Mouse (Mus musculus) layer of hippocampus, postnatal 14 days (tissue): ENCODE results near the gene Mamstr. TPM values are rescaled to one million over a fixed set of nuclear protein-coding genes. Genes with fewer than 3 reads are reported as not detected.

Source experiments
- DNase-seq, 2 experiments: peaks; one replicate each; pipeline ENCODE4 v3.0.0; 2021 to 2022; ENCODE audit warnings: low spot score in 2 of 2, mixed read lengths in 1 of 2
- total RNA-seq, 2 experiments: library from RNA; stranded (reverse); gene quantifications; 2 replicates each; pipeline ENCODE4 v1.2.3; 2021

The Mamstr gene
- total RNA-seq, 2 experiments from 2014 or later = 1.7 to 1.8 TPM

DNA sequence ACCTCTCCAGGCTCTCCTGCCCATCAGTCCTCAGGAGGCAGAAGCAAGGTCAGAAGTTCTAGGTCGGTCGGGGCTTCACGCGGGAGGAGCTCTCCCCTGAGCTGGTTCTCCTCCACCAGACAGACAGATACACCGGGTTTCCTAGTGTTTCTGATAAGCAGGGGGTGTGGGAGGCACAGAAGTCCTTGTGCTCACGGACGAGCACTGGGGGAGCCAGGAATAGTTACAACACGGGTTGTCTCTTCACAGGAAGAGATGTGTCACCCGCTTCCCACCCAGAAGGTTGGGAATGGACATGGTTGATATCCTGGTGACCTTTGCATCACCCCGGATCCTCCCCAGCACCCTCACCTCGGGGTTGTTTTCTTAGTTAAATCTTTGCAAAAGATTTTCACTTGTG lies 50.0 kb downstream of the Mamstr start:
- DNase-seq = no peak

DNA sequence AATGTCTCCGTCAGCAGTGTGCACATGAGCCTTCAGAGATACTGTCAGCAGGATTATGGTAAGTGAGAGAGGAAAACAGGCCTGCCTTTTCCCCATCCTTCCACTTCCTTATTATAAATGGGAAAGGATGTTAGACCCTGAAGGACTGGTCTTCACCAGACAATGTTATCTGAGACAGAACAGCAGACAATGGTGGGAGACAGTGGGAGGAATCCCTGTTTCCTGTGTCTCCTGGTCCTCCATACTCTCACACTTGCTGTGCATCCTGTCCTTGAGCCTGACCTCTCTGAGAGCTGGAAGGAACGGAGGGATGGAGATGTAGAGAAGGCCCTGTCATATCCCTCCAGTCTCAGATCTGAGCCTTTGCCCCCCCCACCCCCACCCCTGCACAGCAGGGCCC lies 52.6 kb downstream of the Mamstr start:
- DNase-seq = no peak

DNA sequence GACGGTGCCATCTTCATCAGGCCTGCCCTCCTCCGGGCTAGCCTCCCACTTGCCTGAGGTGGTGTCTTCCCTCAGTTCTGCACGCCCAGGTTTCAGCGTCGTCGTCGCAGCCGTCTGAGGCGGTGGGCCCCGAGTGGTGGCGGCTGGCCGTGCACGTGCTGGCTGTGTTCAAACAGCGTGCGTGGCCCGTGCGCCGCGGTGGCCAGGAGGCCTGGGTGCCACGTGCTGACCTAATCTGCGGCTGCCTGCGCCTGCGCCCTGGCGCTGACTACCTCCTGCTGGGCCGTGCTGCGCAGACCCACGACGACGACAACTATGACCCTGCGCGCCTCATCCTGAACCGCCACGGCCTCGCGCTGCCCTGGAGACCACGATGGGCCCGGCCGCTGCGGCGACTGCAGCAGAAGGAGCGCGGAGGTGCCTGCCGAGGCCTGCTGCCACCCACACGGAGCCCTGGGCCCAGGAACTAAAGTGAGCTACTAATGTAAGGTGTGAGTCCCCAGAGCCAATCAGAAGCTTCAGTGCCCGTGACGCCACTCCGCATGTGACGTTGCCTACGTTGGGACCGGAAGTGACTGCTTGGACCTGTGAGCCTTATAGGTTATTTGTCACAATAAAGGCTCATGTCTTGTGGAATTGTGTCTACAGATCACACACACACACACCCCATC lies 54.3 kb downstream of the Mamstr start, which contains the start of gene Sec1:
TSS of gene Sec1 (minus strand) at position 482 of the 671 bp plus-strand sequence.
- no peak for DNase-seq

DNA sequence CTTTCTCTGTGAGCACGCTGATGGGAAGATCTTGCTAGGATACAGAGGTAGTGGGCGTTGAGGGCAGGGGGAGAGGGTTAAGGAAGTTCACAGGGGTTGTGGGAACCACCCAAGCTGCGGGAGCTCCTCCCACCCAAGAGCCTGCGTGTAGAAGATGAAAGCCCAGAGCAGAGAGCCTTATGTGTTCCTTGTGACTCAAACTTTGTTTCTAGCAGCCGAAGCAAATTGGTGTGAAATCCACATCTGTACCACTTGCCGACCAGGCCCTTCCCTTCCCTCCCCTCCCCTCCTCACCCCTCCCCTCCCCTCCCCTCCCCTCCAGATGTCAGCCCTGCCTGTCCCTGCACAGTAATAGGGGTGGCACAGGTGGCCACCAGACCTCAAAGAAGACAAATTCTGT lies 55.3 kb downstream of the Mamstr start:
- DNase-seq = no peak

Other genes starting within 250 kb of the Mamstr start
- gene Snrnp70, start 244.2 kb upstream of the Mamstr start, total RNA-seq = 100 to 1,000 TPM; 386 to 456 TPM
- not detected for gene Kcna7, start 234.3 kb upstream of the Mamstr start, total RNA-seq
- under 1 TPM in 1 of 2 experiments, not detected in 1; 0.31 TPM for gene Ntf5, start 226.3 kb upstream of the Mamstr start, total RNA-seq
- under 1 TPM in 1 of 2 experiments, not detected in 1; 0.69 TPM for gene Lhb, start 219.2 kb upstream of the Mamstr start, total RNA-seq
- gene Gys1, start 205.1 kb upstream of the Mamstr start, total RNA-seq = 10 to 100 TPM; 17.7 to 18.7 TPM
- 10 to 100 TPM; 30.4 to 45.0 TPM for gene Ruvbl2, start 201.9 kb upstream of the Mamstr start, total RNA-seq
- gene Ftl1, start 180.1 kb upstream of the Mamstr start, total RNA-seq = 100 to 1,000 TPM; 300 to 331 TPM
- 10 to 100 TPM; 90.2 to 90.6 TPM for gene Bax, start 173.1 kb upstream of the Mamstr start, total RNA-seq
- not detected for gene Tulp2, start 158.1 kb upstream of the Mamstr start, total RNA-seq
- gene Gm45808, start 153.2 kb upstream of the Mamstr start, total RNA-seq = under 1 TPM; 0.57 to 0.62 TPM
- 1 to 10 TPM; 2.8 TPM for gene Dhdh, start 151.2 kb upstream of the Mamstr start, total RNA-seq
- 100 to 1,000 TPM in 1 of 2 experiments, 10 to 100 TPM in 1; 97.1 to 109 TPM for gene Nucb1, start 129.6 kb upstream of the Mamstr start, total RNA-seq
- gene Ppp1r15a, start 113.7 kb upstream of the Mamstr start, total RNA-seq = 10 to 100 TPM; 27.8 to 29.5 TPM
- gene Plekha4, start 113.6 kb upstream of the Mamstr start, total RNA-seq = 1 to 10 TPM in 1 of 2 experiments, under 1 TPM in 1; 0.83 to 1.5 TPM
- gene Hsd17b14, start 85.1 kb upstream of the Mamstr start, total RNA-seq = not detected
- 10 to 100 TPM; 21.4 to 27.2 TPM for gene Bcat2, start 69.8 kb upstream of the Mamstr start, total RNA-seq
- gene Fgf21, start 24.5 kb upstream of the Mamstr start, total RNA-seq = not detected
- gene Fut1, start 22.7 kb upstream of the Mamstr start, total RNA-seq = not detected
- gene Izumo1, start 18.2 kb upstream of the Mamstr start, total RNA-seq = under 1 TPM in 1 of 2 experiments, not detected in 1; 0.23 TPM
- gene Rasip1, start 12.5 kb upstream of the Mamstr start, total RNA-seq = 10 to 100 TPM in 1 of 2 experiments, 1 to 10 TPM in 1; 9.3 to 10.3 TPM
- gene Fut2, start 26.4 kb downstream of the Mamstr start, total RNA-seq = under 1 TPM; 0.30 to 0.67 TPM
- gene Ntn5, start 44.0 kb downstream of the Mamstr start, total RNA-seq = under 1 TPM; 0.67 to 0.94 TPM
- gene Sec1, start 54.4 kb downstream of the Mamstr start, total RNA-seq = under 1 TPM; 0.24 to 0.41 TPM
- gene Car11, start 59.9 kb downstream of the Mamstr start, total RNA-seq = 100 to 1,000 TPM; 110 to 123 TPM
- gene Dbp, start 65.1 kb downstream of the Mamstr start, total RNA-seq = 10 to 100 TPM; 49.7 to 59.1 TPM
- 100 to 1,000 TPM; 423 to 452 TPM for gene Rpl18, start 75.5 kb downstream of the Mamstr start, total RNA-seq
- gene Sphk2, start 78.0 kb downstream of the Mamstr start, total RNA-seq = 10 to 100 TPM; 30.5 to 31.4 TPM
- under 1 TPM; 0.48 to 0.60 TPM for gene Fam83e, start 81.2 kb downstream of the Mamstr start, total RNA-seq
- gene Spaca4, start 85.8 kb downstream of the Mamstr start, total RNA-seq = not detected
- 100 to 1,000 TPM; 290 to 306 TPM for gene Lmtk3, start 143.8 kb downstream of the Mamstr start, total RNA-seq
- 10 to 100 TPM in 1 of 2 experiments, 1 to 10 TPM in 1; 8.7 to 12.0 TPM for gene Sult2b1, start 144.7 kb downstream of the Mamstr start, total RNA-seq
- gene Cyth2, start 174.6 kb downstream of the Mamstr start, total RNA-seq = 100 to 1,000 TPM; 174 to 179 TPM
- gene Kcnj14, start 184.8 kb downstream of the Mamstr start, total RNA-seq = 1 to 10 TPM; 1.6 to 2.1 TPM
- gene Grwd1, start 191.0 kb downstream of the Mamstr start, total RNA-seq = 10 to 100 TPM; 21.2 to 21.9 TPM
- gene Kdelr1, start 232.8 kb downstream of the Mamstr start, total RNA-seq = 10 to 100 TPM; 87.5 to 91.6 TPM
- gene Grin2d, start 238.4 kb downstream of the Mamstr start, total RNA-seq = 10 to 100 TPM; 19.7 to 20.4 TPM